In the genomic region with DNA sequence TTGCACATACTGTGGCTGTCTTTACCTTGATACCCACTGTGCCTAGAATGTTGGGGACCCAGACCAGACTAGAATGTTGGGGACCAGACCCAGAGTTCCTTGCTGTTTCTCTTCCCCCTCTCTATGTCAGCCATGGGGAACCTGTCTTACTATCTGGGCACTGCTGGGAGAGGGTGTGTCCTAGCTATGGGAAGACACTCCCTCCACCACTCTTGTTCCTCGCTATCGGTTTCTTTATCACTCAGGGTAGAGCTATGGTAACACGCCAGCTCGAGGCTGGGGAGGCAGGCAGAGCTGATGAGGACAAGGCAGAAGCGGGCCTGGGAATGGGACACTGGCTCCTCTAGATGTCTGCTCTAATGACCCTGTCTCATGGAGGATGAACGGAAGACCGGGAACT, we compare ENCODE assay signal across 23 mouse cellular contexts. TPM values are rescaled to one million over a fixed set of nuclear protein-coding genes. Genes with fewer than 3 reads are reported as not detected.
DNase-seq lines count a peak whose midpoint lies in the region; ATAC-seq and TF ChIP-seq lines count a peak whose summit lies in the region.
"Had no signal": no experiment of that assay in that cellular context is flagged by ENCODE, and none has a peak within 500 bp of the region (broad histone marks: within the 10 kb centered on the region; RNA-seq: fewer than 3 reads in every experiment).

No protein-coding gene starts in this region.

- H3K27ac ChIP-seq in forebrain, embryonic 12.5 days: peak overlapping the region; percentile 65; the same call in 1 of the 2 replicates
- no peak overlapping the region for H3K27ac ChIP-seq in forebrain, embryonic 11.5 days (ENCODE audit: low read depth, low read length)
- peak overlapping the region; percentile 76 for H3K27ac ChIP-seq in midbrain, embryonic 13.5 days
- no peak overlapping the region; the same call in 1 of the 2 replicates for H3K27ac ChIP-seq in midbrain, embryonic 16.5 days (ENCODE audit: low read length)
- 0 out of 2 replicates have a peak overlapping the region, but pooled peaks have one; percentile 35 for H3K27ac ChIP-seq in forebrain, postnatal 0 days (ENCODE audit: low read depth, low read length)
- H3K27ac ChIP-seq: embryonic facial prominence, embryonic 10.5 days; heart, embryonic 15.5 days; limb, embryonic 15.5 days; liver, embryonic 14.5 days; neural tube, embryonic 12.5 days had no signal

- TF ChIP-seq CTCF in forebrain, postnatal 0 days (IDR thresholded peaks at IDR 0.05; ENCODE audit: low read depth): no peak

- H3K9ac ChIP-seq in forebrain, embryonic 12.5 days: no peak overlapping the region
- no peak overlapping the region for H3K9ac ChIP-seq in forebrain, embryonic 11.5 days (ENCODE audit: low read length)
- no peak overlapping the region for H3K9ac ChIP-seq in midbrain, embryonic 13.5 days (replicated peaks)
- H3K9ac ChIP-seq in midbrain, embryonic 16.5 days (ENCODE audit: low read depth, low read length): no peak overlapping the region
- no peak overlapping the region for H3K9ac ChIP-seq in forebrain, postnatal 0 days
- H3K9ac ChIP-seq: heart, embryonic 15.5 days; limb, embryonic 15.5 days; liver, embryonic 14.5 days; lung, embryonic 14.5 days; neural tube, embryonic 12.5 days had no signal

- H3K36me3 ChIP-seq in forebrain, embryonic 12.5 days (replicated peaks): no peaks in the 10 kb centered on the region
- no peaks in the 10 kb centered on the region for H3K36me3 ChIP-seq in forebrain, embryonic 11.5 days (ENCODE audit: control insufficient read depth, insufficient read depth, low read length)
- no peaks in the 10 kb centered on the region for H3K36me3 ChIP-seq in midbrain, embryonic 13.5 days
- no peaks in the 10 kb centered on the region for H3K36me3 ChIP-seq in midbrain, embryonic 16.5 days (ENCODE audit: control insufficient read depth, insufficient read depth, low read length)
- H3K36me3 ChIP-seq in forebrain, postnatal 0 days (ENCODE audit: insufficient read depth): no peaks in the 10 kb centered on the region
- H3K36me3 ChIP-seq: embryonic facial prominence, embryonic 10.5 days; heart, embryonic 15.5 days; limb, embryonic 15.5 days; neural tube, embryonic 12.5 days had no signal

- no peaks in the 10 kb centered on the region; the same call in 1 of the 2 replicates for H3K27me3 ChIP-seq in forebrain, embryonic 12.5 days
- no peaks in the 10 kb centered on the region for H3K27me3 ChIP-seq in forebrain, embryonic 11.5 days (ENCODE audit: control insufficient read depth, insufficient read depth, low read length)
- no peaks in the 10 kb centered on the region for H3K27me3 ChIP-seq in midbrain, embryonic 13.5 days
- H3K27me3 ChIP-seq in midbrain, embryonic 16.5 days (ENCODE audit: control insufficient read depth, insufficient read depth, low read depth, low read length): no peaks in the 10 kb centered on the region
- no peaks in the 10 kb centered on the region for H3K27me3 ChIP-seq in forebrain, postnatal 0 days (ENCODE audit: insufficient read depth, low read length)
- H3K27me3 ChIP-seq: heart, embryonic 15.5 days; limb, embryonic 15.5 days had no signal

- 93% methylated on average over 7 of the region's 7 CpGs for WGBS in forebrain, embryonic 12.5 days
- WGBS in forebrain, embryonic 11.5 days: 93% methylated on average over 7 of the region's 7 CpGs
- WGBS in midbrain, embryonic 13.5 days: 94% methylated on average over 7 of the region's 7 CpGs
- 92% methylated on average over 7 of the region's 7 CpGs for WGBS in midbrain, embryonic 16.5 days
- WGBS in forebrain, postnatal 0 days: 88% methylated on average over 7 of the region's 7 CpGs

- no peak for ATAC-seq in forebrain, embryonic 12.5 days (ENCODE audit: low FRiP score)
- no peak for ATAC-seq in forebrain, embryonic 11.5 days (replicated peaks; ENCODE audit: low FRiP score)
- ATAC-seq in midbrain, embryonic 13.5 days: no peak
- ATAC-seq in midbrain, embryonic 16.5 days: no peak
- no peak for ATAC-seq in forebrain, postnatal 0 days
- ATAC-seq: hindbrain, embryonic 16.5 days had no signal

- DNase-seq in forebrain, embryonic 11.5 days (ENCODE audit: low spot score): no peak
- no peak for DNase-seq in forebrain, postnatal 0 days
- no peak for DNase-seq in cerebellum, postnatal 14 days
- DNase-seq in thymus, postnatal 0 days (ENCODE audit: low spot score): no peak
- DNase-seq: adrenal gland, postnatal 25 days; cerebellum, adult 8-10 months; kidney, adult 18-20 months; left cerebral cortex, postnatal 4 days; lung, embryonic 14.5 days; right cerebral cortex, postnatal 14 days; thymus, postnatal 25 days had no signal

- H3K4me3 ChIP-seq in forebrain, embryonic 12.5 days (replicated peaks): no peak overlapping the region
- H3K4me3 ChIP-seq in forebrain, embryonic 11.5 days (ENCODE audit: low read depth, low read length): no peak overlapping the region
- H3K4me3 ChIP-seq in midbrain, embryonic 13.5 days (replicated peaks): no peak overlapping the region
- H3K4me3 ChIP-seq in midbrain, embryonic 16.5 days (ENCODE audit: low read depth, low read length): no peak overlapping the region
- no peak overlapping the region for H3K4me3 ChIP-seq in forebrain, postnatal 0 days (ENCODE audit: low read depth, low read length)
- H3K4me3 ChIP-seq: embryonic facial prominence, embryonic 10.5 days; heart, embryonic 15.5 days; limb, embryonic 15.5 days; megakaryocyte, embryonic 14.5 days; neural tube, embryonic 12.5 days had no signal

- H3K4me2 ChIP-seq in forebrain, embryonic 12.5 days: no peak overlapping the region
- H3K4me2 ChIP-seq in forebrain, embryonic 11.5 days (ENCODE audit: low read depth, low read length, severe bottlenecking): no peak overlapping the region
- no peak overlapping the region for H3K4me2 ChIP-seq in midbrain, embryonic 13.5 days (replicated peaks)
- no peak overlapping the region for H3K4me2 ChIP-seq in midbrain, embryonic 16.5 days (ENCODE audit: low read length)
- no peak overlapping the region for H3K4me2 ChIP-seq in forebrain, postnatal 0 days (ENCODE audit: low read depth)
- H3K4me2 ChIP-seq: heart, embryonic 15.5 days; limb, embryonic 15.5 days; lung, embryonic 14.5 days; neural tube, embryonic 12.5 days had no signal

- no peaks in the 10 kb centered on the region for H3K9me3 ChIP-seq in forebrain, embryonic 12.5 days
- no peaks in the 10 kb centered on the region for H3K9me3 ChIP-seq in forebrain, embryonic 11.5 days (ENCODE audit: control insufficient read depth, low read length)
- no peaks in the 10 kb centered on the region for H3K9me3 ChIP-seq in midbrain, embryonic 13.5 days
- no peaks in the 10 kb centered on the region for H3K9me3 ChIP-seq in midbrain, embryonic 16.5 days (replicated peaks; ENCODE audit: control insufficient read depth, low read length, poor library complexity, severe bottlenecking)
- no peaks in the 10 kb centered on the region for H3K9me3 ChIP-seq in forebrain, postnatal 0 days (ENCODE audit: low read length)
- H3K9me3 ChIP-seq: embryonic facial prominence, embryonic 10.5 days; heart, embryonic 15.5 days; limb, embryonic 15.5 days; neural tube, embryonic 12.5 days had no signal

- peaks cover 6% of the 10 kb centered on the region; the same call in 1 of the 2 replicates for H3K4me1 ChIP-seq in forebrain, embryonic 12.5 days
- no peaks in the 10 kb centered on the region for H3K4me1 ChIP-seq in forebrain, embryonic 11.5 days (replicated peaks; ENCODE audit: control insufficient read depth, insufficient read depth, low read length)
- peaks cover 22% of the 10 kb centered on the region for H3K4me1 ChIP-seq in midbrain, embryonic 13.5 days (replicated peaks)
- peaks cover 10% of the 10 kb centered on the region; the same call in 1 of the 2 replicates for H3K4me1 ChIP-seq in midbrain, embryonic 16.5 days (ENCODE audit: control insufficient read depth, insufficient read depth, low read length)
- H3K4me1 ChIP-seq in forebrain, postnatal 0 days (ENCODE audit: insufficient read depth): no peaks in the 10 kb centered on the region
- H3K4me1 ChIP-seq: embryonic facial prominence, embryonic 10.5 days; heart, embryonic 15.5 days; limb, embryonic 15.5 days; megakaryocyte, embryonic 14.5 days had no signal

RNA-seq across cellular contexts. Expression of a gene that starts 32.4 kb away (rescaled TPM):
- 1.4 and 2.5 TPM in 2 replicates for polyA plus RNA-seq in forebrain, embryonic 12.5 days (2016; fragmentation: Nextera tagmentation; extraction: Ambion mirVana)
- polyA plus RNA-seq in forebrain, embryonic 11.5 days (2014; fragmentation: Nextera tagmentation; extraction: Ambion mirVana): 0.55 and 0.79 TPM in 2 replicates
- 2.3 and 3.2 TPM in 2 replicates for polyA plus RNA-seq in midbrain, embryonic 13.5 days (2015; fragmentation: Nextera tagmentation; extraction: Ambion mirVana)
- 7.0 and 9.6 TPM in 2 replicates for polyA plus RNA-seq in midbrain, embryonic 16.5 days (2015; fragmentation: Nextera tagmentation; extraction: Ambion mirVana)
- total RNA-seq in forebrain, postnatal 0 days (2014; rRNA removed): 11.5 and 18.9 TPM in 2 replicates
- 6.7 and 7.0 TPM in 2 replicates for polyA plus RNA-seq in forebrain, postnatal 0 days (2015; fragmentation: Nextera tagmentation; extraction: Ambion mirVana)
- 1.0 and 1.1 TPM in 2 replicates for polyA plus RNA-seq in thymus, postnatal 0 days (2015; fragmentation: Nextera tagmentation; extraction: Ambion mirVana)
- total RNA-seq: common myeloid progenitor, adult 5-6 weeks; hematopoietic stem cell, adult 5-6 weeks had no signal

RNA-seq across cellular contexts. Expression of a gene that starts 46.9 kb away (rescaled TPM):
- 0.46 and 0.81 TPM in 2 replicates for polyA plus RNA-seq in forebrain, embryonic 12.5 days (2016; fragmentation: Nextera tagmentation; extraction: Ambion mirVana)
- polyA plus RNA-seq in forebrain, embryonic 11.5 days (2014; fragmentation: Nextera tagmentation; extraction: Ambion mirVana): 0.20 and 0.48 TPM in 2 replicates
- polyA plus RNA-seq in midbrain, embryonic 13.5 days (2015; fragmentation: Nextera tagmentation; extraction: Ambion mirVana): 1.1 and 1.5 TPM in 2 replicates
- 2.4 and 2.8 TPM in 2 replicates for polyA plus RNA-seq in midbrain, embryonic 16.5 days (2015; fragmentation: Nextera tagmentation; extraction: Ambion mirVana)
- 13.1 TPM in 2 replicates for total RNA-seq in forebrain, postnatal 0 days (2014; rRNA removed)
- polyA plus RNA-seq in forebrain, postnatal 0 days (2015; fragmentation: Nextera tagmentation; extraction: Ambion mirVana): 2.6 TPM in 2 replicates
- 0.05 and 0.10 TPM in 2 replicates for polyA plus RNA-seq in thymus, postnatal 0 days (2015; fragmentation: Nextera tagmentation; extraction: Ambion mirVana)
- total RNA-seq: common myeloid progenitor, adult 5-6 weeks; hematopoietic stem cell, adult 5-6 weeks had no signal
- polyA plus RNA-seq: lung, embryonic 14.5 days had no signal

Comparison
In these comparisons a context has a peak if more than half of its experiments do, and no peak if none do; other contexts are left out.
1. H3K27ac ChIP-seq: peak in forebrain, embryonic 12.5 days (single experiment), midbrain, embryonic 13.5 days (single experiment) and forebrain, postnatal 0 days (single experiment); none in forebrain, embryonic 11.5 days (single experiment) and midbrain, embryonic 16.5 days (single experiment).